Mouse (Mus musculus): ENCODE results near the gene 9130230L23Rik.

DNA sequence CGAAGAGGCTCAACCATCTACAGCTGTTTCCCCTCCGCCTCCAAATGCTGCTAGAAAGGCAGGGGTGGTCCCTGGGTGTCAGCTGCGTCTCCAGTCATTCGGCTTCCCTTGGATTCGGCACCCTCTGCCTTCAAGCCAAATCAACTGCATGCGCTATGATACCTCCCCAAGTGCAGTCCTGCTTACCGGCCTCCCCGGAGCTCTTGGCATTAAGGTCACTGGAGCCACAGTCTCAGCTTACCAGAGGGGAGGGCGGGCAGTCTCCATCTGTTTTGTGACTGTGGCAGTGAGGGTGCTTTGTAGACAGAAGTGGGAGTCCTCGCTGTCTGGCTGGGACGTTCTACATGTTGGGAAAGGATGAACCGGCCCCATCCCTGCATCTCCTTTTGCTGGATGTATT is 37.0 kb downstream of the 9130230L23Rik start:
- TF ChIP-seq CTCF (IDR thresholded peaks at IDR 0.05; ENCODE audit: borderline replicate concordance, extremely low read depth, insufficient read depth, insufficient read length): no peak
- TF ChIP-seq POLR2A (IDR thresholded peaks at IDR 0.05; ENCODE audit: borderline replicate concordance, extremely low read depth, insufficient read depth, insufficient read length, poor library complexity, severe bottlenecking): no peak
